Mouse (Mus musculus): ENCODE data around the gene Chaf1a. TPM values are rescaled to one million over a fixed set of nuclear protein-coding genes. Genes with fewer than 3 reads are reported as not detected.

Gene Chaf1a
- polyA plus RNA-seq, 1 experiment from 2014 or later = 13.5 TPM

DNA sequence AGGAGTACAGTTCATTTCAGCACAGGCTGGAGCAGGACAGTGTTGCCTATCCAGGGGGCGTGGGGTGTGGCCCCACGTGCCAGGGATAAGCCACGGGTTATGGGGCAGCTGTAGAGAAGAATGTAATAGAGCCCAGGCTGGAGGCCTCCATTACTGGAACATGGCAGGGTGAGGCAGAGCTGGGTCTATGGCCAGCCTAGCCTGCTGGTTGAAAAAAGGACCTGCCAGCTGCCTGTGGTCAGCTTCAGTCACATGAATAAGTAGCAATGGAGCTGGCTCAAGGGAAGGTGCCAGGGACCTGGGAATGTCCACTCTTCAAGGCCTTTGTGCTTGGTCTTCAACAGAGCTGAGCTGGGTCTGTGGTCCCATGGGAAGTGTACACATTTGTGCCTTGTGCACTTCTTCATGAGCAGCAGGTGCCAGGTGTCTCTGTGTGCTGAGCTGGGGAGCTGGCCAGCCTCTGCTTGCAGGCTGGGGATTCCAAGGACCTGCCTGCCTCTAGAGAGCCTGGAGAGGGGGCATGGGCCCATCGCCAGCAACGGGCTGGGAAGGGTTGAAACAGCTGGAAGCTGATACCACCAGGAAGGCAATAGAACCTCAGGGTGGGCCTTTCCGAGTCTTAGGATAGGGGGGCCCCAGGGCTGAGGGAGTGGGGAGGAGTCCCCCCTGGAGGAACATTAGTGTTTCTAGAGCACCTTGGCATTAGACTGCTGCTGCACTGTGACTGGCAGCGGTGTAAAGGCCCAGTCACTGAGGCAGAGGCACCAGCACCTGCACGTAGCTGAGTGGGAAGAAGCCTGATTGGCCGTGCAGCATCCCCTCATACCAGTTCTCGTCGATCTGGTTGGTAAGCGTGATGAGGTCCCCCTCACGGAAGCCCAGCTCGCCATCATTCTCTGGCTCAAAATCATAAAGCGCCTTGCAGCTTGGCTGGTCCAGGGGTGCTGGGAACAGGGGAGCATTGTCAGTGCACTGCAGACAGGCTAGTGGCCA is 23.1 kb upstream of the Chaf1a start:
- WGBS (ENCODE audit: insufficient replicate concordance) = 83% methylated on average over 15 of the region's 15 CpGs
- peaks cover 42% of the 10 kb centered on the region for H3K36me3 ChIP-seq (ENCODE audit: control insufficient read depth, insufficient read depth, low read length)
- no peak overlapping the region for H3K4me3 ChIP-seq (ENCODE audit: low read depth, low read length)
- H3K27ac ChIP-seq (ENCODE audit: low read depth, low read length) = no peak overlapping the region
- H3K9me3 ChIP-seq (replicated peaks; ENCODE audit: control insufficient read depth, low read length) = no peaks in the 10 kb centered on the region
- no peak for ATAC-seq (replicated peaks; ENCODE audit: insufficient number of reproducible peaks, low FRiP score, low TSS enrichment)
- no peaks in the 10 kb centered on the region for H3K27me3 ChIP-seq (ENCODE audit: control insufficient read depth, insufficient read depth, low read length)
- peaks cover 4% of the 10 kb centered on the region; the same call in 1 of the 2 replicates for H3K4me1 ChIP-seq (ENCODE audit: control insufficient read depth, insufficient read depth, low read length)
- H3K9ac ChIP-seq (ENCODE audit: low read depth, low read length) = no peak overlapping the region
- H3K4me2 ChIP-seq = no peak overlapping the region

DNA sequence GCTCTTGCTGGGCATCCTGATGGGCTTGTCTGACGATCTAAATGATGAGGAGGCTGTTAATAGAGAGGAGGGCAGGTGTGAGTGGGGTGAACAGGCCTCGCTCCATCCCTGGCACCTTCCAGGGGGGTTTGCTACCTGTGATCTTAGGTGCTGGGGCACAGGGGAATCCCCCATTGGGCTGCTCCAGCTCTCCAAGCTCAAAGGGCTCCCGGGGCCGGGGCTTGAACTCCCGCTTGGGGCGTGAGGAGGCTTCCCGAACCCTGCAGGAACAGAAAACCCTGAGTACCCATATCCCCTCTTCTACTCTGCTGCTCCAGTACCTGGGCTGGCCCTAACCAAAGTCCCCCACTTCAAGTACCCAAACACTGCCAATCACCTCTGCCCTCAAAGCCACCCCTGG is 22.4 kb upstream of the Chaf1a start:
- no peak overlapping the region for H3K4me2 ChIP-seq
- no peaks in the 10 kb centered on the region for H3K27me3 ChIP-seq (ENCODE audit: control insufficient read depth, insufficient read depth, low read length)
- H3K9ac ChIP-seq (ENCODE audit: low read depth, low read length) = no peak overlapping the region
- peaks cover 41% of the 10 kb centered on the region for H3K36me3 ChIP-seq (ENCODE audit: control insufficient read depth, insufficient read depth, low read length)
- H3K4me1 ChIP-seq (ENCODE audit: control insufficient read depth, insufficient read depth, low read length) = peaks cover 9% of the 10 kb centered on the region
- no peak overlapping the region for H3K4me3 ChIP-seq (ENCODE audit: low read depth, low read length)
- no peak for ATAC-seq (replicated peaks; ENCODE audit: insufficient number of reproducible peaks, low FRiP score, low TSS enrichment)
- H3K27ac ChIP-seq (ENCODE audit: low read depth, low read length) = no peak overlapping the region
- H3K9me3 ChIP-seq (replicated peaks; ENCODE audit: control insufficient read depth, low read length) = no peaks in the 10 kb centered on the region
- 81% methylated on average over 7 of the region's 7 CpGs for WGBS (ENCODE audit: insufficient replicate concordance)

DNA sequence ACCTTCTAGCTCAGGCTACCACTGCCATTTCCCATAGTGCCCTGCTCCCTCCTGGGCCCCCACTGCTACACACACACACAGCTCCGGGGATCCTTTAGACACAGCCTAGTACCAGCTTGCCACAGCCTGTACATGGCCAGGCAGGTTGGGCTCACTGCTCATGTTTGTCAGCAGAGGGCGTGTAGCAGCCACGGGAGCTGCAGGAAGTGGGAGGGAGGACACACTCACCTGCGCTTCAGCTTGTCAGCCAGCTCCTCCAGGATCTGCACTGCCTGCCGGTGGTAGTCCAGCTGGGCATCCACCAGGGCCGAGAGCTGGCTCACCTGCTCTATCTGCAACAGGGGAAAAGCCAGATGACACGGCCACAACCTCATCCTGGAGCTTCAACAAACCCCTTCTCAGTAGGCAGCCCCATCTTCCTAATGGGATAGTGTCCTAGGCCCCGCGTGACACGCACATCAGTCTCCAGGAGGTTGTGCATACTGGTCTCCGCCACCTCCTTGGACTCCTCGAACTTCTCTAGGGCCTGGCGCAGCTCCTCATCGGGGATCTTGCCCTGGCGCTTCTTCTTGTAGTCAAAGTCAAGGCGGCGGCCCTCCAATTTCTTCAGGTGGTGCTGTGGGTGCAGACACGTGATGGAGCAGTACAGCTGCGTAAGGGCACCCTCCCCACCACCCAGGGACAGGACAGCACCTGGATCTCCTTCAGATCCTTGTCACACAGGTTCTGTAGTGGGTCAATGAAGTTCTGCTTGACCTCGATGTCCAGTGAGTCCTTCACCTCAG is 21.7 kb upstream of the Chaf1a start:
- Histone ChIP-seq H3K27ac (ENCODE audit: low read depth, low read length) (no peak overlapping the region), H3K27me3 (ENCODE audit: control insufficient read depth, insufficient read depth, low read length) (no peaks in the 10 kb centered on the region), H3K9ac (ENCODE audit: low read depth, low read length) (no peak overlapping the region), H3K4me2 (no peak overlapping the region), H3K9me3 (replicated peaks; ENCODE audit: control insufficient read depth, low read length) (no peaks in the 10 kb centered on the region), H3K36me3 (ENCODE audit: control insufficient read depth, insufficient read depth, low read length) (peaks cover 36% of the 10 kb centered on the region), H3K4me1 (ENCODE audit: control insufficient read depth, insufficient read depth, low read length) (peaks cover 16% of the 10 kb centered on the region), H3K4me3 (ENCODE audit: low read depth, low read length) (no peak overlapping the region)
- 77% methylated on average over 20 of the region's 20 CpGs for WGBS (ENCODE audit: insufficient replicate concordance)
- peak; percentile 22; the same call in 1 of the 2 replicates for ATAC-seq (replicated peaks; ENCODE audit: insufficient number of reproducible peaks, low FRiP score, low TSS enrichment)

DNA sequence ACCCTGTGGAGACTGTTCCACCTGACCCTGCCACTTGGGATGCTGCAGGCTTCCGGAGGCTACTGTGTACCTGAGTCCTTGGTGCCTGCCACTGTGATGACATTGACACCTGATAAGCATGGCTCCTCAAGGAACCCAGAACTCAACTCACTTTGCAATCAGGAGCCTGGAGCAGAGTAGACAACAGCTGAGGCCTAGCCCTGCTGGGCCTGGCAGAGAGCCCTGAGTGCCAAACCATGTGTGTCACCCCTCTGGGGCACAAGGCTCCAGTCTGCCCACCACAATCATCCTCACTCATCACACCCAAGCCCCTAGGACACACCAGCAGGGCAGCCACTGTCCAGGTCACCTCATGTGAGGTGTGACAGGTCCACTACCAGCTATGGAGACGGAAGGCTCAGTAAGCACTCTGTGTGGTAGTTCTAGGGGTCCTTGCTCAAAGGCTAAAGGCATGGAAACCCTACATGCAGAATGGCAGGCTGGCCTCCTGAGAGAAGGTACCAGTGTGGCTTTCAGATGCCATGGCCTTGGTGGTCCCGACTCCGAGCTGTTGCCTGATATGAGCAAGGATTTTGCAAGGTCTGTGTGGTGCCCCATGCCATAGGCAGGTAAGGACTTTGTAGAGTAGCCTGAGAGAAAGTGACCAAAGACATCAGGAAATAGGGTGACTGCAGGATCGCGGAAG is 19.7 kb upstream of the Chaf1a start:
- Histone ChIP-seq H3K9me3 (replicated peaks; ENCODE audit: control insufficient read depth, low read length) (no peaks in the 10 kb centered on the region), H3K27me3 (ENCODE audit: control insufficient read depth, insufficient read depth, low read length) (no peaks in the 10 kb centered on the region), H3K36me3 (ENCODE audit: control insufficient read depth, insufficient read depth, low read length) (peaks cover 26% of the 10 kb centered on the region), H3K4me2 (no peak overlapping the region), H3K4me1 (ENCODE audit: control insufficient read depth, insufficient read depth, low read length) (peaks cover 34% of the 10 kb centered on the region), H3K9ac (ENCODE audit: low read depth, low read length) (peak overlapping the region; percentile 24; the same call in 1 of the 2 replicates), H3K27ac (ENCODE audit: low read depth, low read length) (no peak overlapping the region), H3K4me3 (ENCODE audit: low read depth, low read length) (no peak overlapping the region)
- no peak for ATAC-seq (replicated peaks; ENCODE audit: insufficient number of reproducible peaks, low FRiP score, low TSS enrichment)
- 84% methylated on average over 6 of the region's 6 CpGs for WGBS (ENCODE audit: insufficient replicate concordance)

DNA sequence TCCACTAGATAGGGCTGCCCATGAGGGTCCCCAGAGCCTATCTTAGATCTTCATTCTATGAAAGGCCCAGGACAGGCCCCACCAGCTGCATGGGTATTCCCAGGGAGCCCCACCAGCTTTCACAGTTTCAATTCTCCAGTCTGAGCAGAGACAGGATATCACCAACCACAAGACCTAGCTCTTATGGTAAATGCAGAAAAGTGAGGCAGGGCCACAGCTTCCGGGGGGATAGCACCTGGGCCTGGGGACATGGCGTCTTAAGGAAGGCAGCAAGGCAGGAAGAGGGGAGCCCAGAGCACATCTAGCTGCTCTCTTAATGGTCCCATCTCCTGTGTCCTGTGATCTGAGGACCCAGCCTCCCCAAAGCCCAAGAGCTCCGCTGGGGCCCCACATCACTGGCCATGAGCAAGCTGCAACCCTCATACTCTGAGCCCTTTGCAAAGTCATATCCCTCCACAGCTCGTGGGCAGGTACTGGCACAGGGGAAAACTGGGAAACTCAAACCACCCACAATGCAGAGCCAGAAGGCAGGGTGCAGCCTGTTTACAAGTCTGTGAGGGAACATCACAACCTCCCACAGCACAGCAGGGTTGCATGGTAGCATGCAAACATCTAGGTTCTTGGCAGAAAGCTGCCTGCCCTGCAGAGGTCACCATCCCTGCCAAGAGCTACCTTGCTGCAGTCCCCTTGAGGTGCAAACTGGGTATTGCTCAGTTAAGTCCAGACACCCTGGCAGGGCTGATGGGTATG is 18.9 kb upstream of the Chaf1a start:
- H3K4me1 ChIP-seq (ENCODE audit: control insufficient read depth, insufficient read depth, low read length) = peaks cover 40% of the 10 kb centered on the region
- H3K9ac ChIP-seq (ENCODE audit: low read depth, low read length) = no peak overlapping the region
- H3K4me3 ChIP-seq (ENCODE audit: low read depth, low read length) = no peak overlapping the region
- H3K27me3 ChIP-seq (ENCODE audit: control insufficient read depth, insufficient read depth, low read length) = no peaks in the 10 kb centered on the region
- no peak for ATAC-seq (replicated peaks; ENCODE audit: insufficient number of reproducible peaks, low FRiP score, low TSS enrichment)
- no peak overlapping the region for H3K4me2 ChIP-seq
- H3K36me3 ChIP-seq (ENCODE audit: control insufficient read depth, insufficient read depth, low read length) = peaks cover 21% of the 10 kb centered on the region
- H3K27ac ChIP-seq (ENCODE audit: low read depth, low read length) = no peak overlapping the region
- WGBS (ENCODE audit: insufficient replicate concordance) = 81% methylated on average over 4 of the region's 4 CpGs
- no peaks in the 10 kb centered on the region for H3K9me3 ChIP-seq (replicated peaks; ENCODE audit: control insufficient read depth, low read length)

DNA sequence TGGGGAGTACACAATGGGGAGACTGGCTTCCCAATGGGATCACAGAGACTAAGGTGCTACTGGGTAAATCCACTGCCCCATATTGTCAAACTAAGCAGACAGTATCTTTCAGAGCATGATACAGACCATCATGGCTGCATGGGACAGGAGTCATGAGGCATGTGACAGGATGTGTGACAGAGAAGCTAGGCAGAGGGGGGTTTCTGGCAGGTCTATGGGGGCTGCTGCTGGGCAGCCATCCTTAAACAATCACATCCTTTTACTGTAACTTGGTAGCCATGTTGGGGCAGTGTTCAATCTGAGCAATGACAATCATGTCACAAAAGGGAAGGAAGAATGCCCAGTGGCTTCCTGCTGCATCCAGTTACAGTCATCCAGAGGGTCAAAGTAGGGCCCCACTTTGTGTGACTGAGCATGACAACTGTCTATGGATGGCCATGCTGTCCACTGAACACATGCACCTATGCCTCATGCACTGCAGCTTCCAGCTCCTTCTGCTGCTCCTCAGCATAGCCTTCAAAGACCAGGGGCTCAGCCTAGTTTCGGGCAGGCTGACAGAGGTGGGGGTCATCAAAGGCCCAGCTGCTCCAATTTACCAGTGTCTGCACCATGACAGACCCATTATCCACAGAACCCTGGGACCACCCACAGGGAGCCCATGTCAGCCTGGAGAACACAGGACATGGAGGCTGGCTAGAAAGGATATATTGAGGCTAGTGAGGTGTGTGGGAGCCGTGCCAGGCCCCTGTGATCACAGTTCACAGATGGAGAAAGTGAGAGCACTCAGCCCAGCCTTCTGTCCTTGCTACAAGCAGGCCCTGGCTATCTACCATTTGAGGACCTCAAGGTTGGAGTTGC is 17.9 kb upstream of the Chaf1a start:
- Histone ChIP-seq H3K27ac (ENCODE audit: low read depth, low read length) (no peak overlapping the region), H3K4me3 (ENCODE audit: low read depth, low read length) (no peak overlapping the region), H3K4me1 (ENCODE audit: control insufficient read depth, insufficient read depth, low read length) (peaks cover 49% of the 10 kb centered on the region), H3K9ac (ENCODE audit: low read depth, low read length) (no peak overlapping the region), H3K27me3 (ENCODE audit: control insufficient read depth, insufficient read depth, low read length) (no peaks in the 10 kb centered on the region), H3K36me3 (ENCODE audit: control insufficient read depth, insufficient read depth, low read length) (peaks cover 12% of the 10 kb centered on the region; the same call in 1 of the 2 replicates), H3K4me2 (no peak overlapping the region), H3K9me3 (replicated peaks; ENCODE audit: control insufficient read depth, low read length) (no peaks in the 10 kb centered on the region)
- ATAC-seq (replicated peaks; ENCODE audit: insufficient number of reproducible peaks, low FRiP score, low TSS enrichment) = no peak
- 78% methylated on average over 2 of the region's 2 CpGs for WGBS (ENCODE audit: insufficient replicate concordance)

DNA sequence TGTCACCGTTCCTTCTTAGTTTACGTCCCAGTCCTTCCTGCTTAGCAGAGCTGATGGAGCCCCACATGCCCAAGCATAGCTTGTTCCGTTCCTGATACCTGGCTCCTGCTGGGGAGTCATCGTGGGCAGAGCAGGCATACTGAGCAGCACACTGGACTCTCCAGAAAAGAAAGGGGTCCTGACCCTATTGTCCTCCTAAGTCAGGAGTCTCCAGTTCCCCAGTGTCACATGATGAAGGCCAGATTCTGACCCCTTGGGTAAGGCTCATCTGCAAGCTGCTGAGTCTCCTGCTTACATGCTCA is 17.3 kb upstream of the Chaf1a start:
- Histone ChIP-seq H3K27me3 (ENCODE audit: control insufficient read depth, insufficient read depth, low read length) (no peaks in the 10 kb centered on the region), H3K36me3 (ENCODE audit: control insufficient read depth, insufficient read depth, low read length) (peaks cover 12% of the 10 kb centered on the region; the same call in 1 of the 2 replicates), H3K27ac (ENCODE audit: low read depth, low read length) (no peak overlapping the region), H3K9me3 (replicated peaks; ENCODE audit: control insufficient read depth, low read length) (no peaks in the 10 kb centered on the region), H3K4me1 (ENCODE audit: control insufficient read depth, insufficient read depth, low read length) (peaks cover 49% of the 10 kb centered on the region), H3K4me2 (no peak overlapping the region), H3K9ac (ENCODE audit: low read depth, low read length) (no peak overlapping the region), H3K4me3 (ENCODE audit: low read depth, low read length) (no peak overlapping the region)
- ATAC-seq (replicated peaks; ENCODE audit: insufficient number of reproducible peaks, low FRiP score, low TSS enrichment) = no peak
- WGBS (ENCODE audit: insufficient replicate concordance) = 88% methylated on average over 4 of the region's 4 CpGs

Data from heart, embryonic 11.5 days (tissue).